Mouse (Mus musculus) liver, embryonic 14.5 days (tissue): ENCODE measurements around the gene Otud4. TPM values are rescaled to one million over a fixed set of nuclear protein-coding genes. Genes with fewer than 3 reads are reported as not detected.

Experiments
- ATAC-seq: fragments of 200-750 bp; cut with Nextera tagmentation; 2 replicates; pipeline ENCODE4 v1.8.0; 2017; ENCODE audit warnings: moderate number of reproducible peaks, mild to moderate bottlenecking, moderate library complexity; ENCODE audit not compliant: insufficient read depth
- DNase-seq, 3 experiments: peaks; one replicate each; pipeline ENCODE4 v3.0.0-alpha.2; 2012 to 2013; ENCODE audit warnings: low read depth in 3 of 3, low spot score in 3 of 3
- H3K27ac ChIP-seq: fragments of 300-500 bp; sonication (generic); 2 replicates; pipeline ENCODE4 v1.5.1; 2014; ENCODE audit warnings: moderate library complexity, mild to moderate bottlenecking, control low read depth, inconsistent platforms
- H3K27me3 ChIP-seq: fragments of 300-500 bp; sonication (generic); 2 replicates; pipeline ENCODE4 v1.6.1; 2014; ENCODE audit warnings: mild to moderate bottlenecking, low read length, moderate library complexity; ENCODE audit not compliant: control insufficient read depth, insufficient read depth
- H3K36me3 ChIP-seq: fragments of 300-500 bp; sonication (generic); replicated peaks from 2 replicates; pipeline ENCODE4 v1.6.1; 2014; ENCODE audit warnings: low read depth; ENCODE audit not compliant: control insufficient read depth, insufficient read depth
- H3K4me1 ChIP-seq, 2 experiments: fragments of 200-500 bp in 1 of 2; fragments of 300-500 bp in 1 of 2; sonication (generic) in 1 of 2; replicated peaks; 2 replicates each; pipeline ENCODE4 v1.6.1; 2012 to 2014; ENCODE audit warnings: antibody characterized with exemption in 1 of 2, inconsistent platforms in 1 of 2, low read length in 1 of 2; ENCODE audit not compliant: control insufficient read depth in 2 of 2, insufficient read depth in 2 of 2
- H3K4me2 ChIP-seq: fragments of 300-500 bp; sonication (generic); 2 replicates; pipeline ENCODE4 v1.6.1; 2014; ENCODE audit warnings: low read depth, mild to moderate bottlenecking, control low read depth, moderate library complexity
- H3K4me3 ChIP-seq, 2 experiments: fragments of 200-500 bp in 1 of 2; fragments of 300-500 bp in 1 of 2; sonication (generic) in 1 of 2; 2 replicates each; pipeline ENCODE4 v1.5.1; 2012 to 2014; ENCODE audit warnings: low read depth in 2 of 2, low read length in 2 of 2, mild to moderate bottlenecking in 2 of 2, control low read depth in 1 of 2, inconsistent platforms in 1 of 2, moderate library complexity in 1 of 2; ENCODE audit not compliant: insufficient read depth in 1 of 2
- H3K9ac ChIP-seq: fragments of 300-500 bp; sonication (generic); replicated peaks from 2 replicates; pipeline ENCODE4 v1.6.1; 2014; ENCODE audit warnings: mild to moderate bottlenecking, control low read depth, moderate library complexity
- H3K9me3 ChIP-seq: fragments of 300-500 bp; sonication (generic); 2 replicates; pipeline ENCODE4 v1.6.1; 2016; ENCODE audit warnings: low read length, mixed read lengths; ENCODE audit not compliant: control insufficient read depth
- CTCF ChIP-seq: IDR thresholded peaks from 2 replicates; pipeline ENCODE4 v1.5.1; 2016; ENCODE audit warnings: antibody characterized with exemption, low read depth, control low read depth
- EP300 ChIP-seq: IDR thresholded peaks from 2 replicates; pipeline ENCODE4 v1.6.1; 2016; ENCODE audit warnings: antibody characterized with exemption, low read depth
- WGBS: fragments of 180-500 bp; shearing (Covaris S2); extraction: QIAGEN DNeasy Blood & Tissue Kit; methylation state at CpG from one replicate; pipeline ENCODE4 v1.1.7; 2014; ENCODE audit not compliant: insufficient replicate concordance; 5-methylcytosine and 5-hydroxymethylcytosine counted together
- polyA plus RNA-seq, 2 experiments: library from polyadenylated mRNA; depleted of rRNA in 1 of 2; stranded (reverse) in 1 of 2; unstranded in 1 of 2; fragments of >200 nt; fragmentation: Nextera tagmentation in 1 of 2; extraction: Ambion mirVana in 1 of 2; gene quantifications; 2 replicates each; pipeline versions ENCODE4 v1.2.1 to v1.2.3; 2012 to 2014

Gene Otud4
- polyA plus RNA-seq, 2 experiments = 8.6 to 10.3 TPM

- Histone ChIP-seq H3K27me3 (no peaks in the 10 kb centered on the region), H3K36me3 (no peaks in the 10 kb centered on the region), H3K27ac (no peak overlapping the region), H3K4me3 (no peak overlapping the region), H3K9ac (no peak overlapping the region), H3K9me3 (no peaks in the 10 kb centered on the region), H3K4me2 (no peak overlapping the region), H3K4me1 (peaks cover 11 to 21% of the 10 kb centered on the region in 2 experiments)
- DNase-seq = no peak
- 39% methylated on average over 5 of the region's 5 CpGs for WGBS
- TF ChIP-seq CTCF (no peak), EP300 (no peak)
- ATAC-seq = no peak
Observed at GRCm38 (mm10) chr8:79618906-79619305, 20.5 kb upstream of the Otud4 start.

- no peak for ATAC-seq
Observed at GRCm38 (mm10) chr8:79619353-79619752, 20.1 kb upstream of the Otud4 start.

GRCm38 (mm10) chr8:79620000-79620399, 19.4 kb upstream of the Otud4 start:
- no peaks in the 10 kb centered on the region for H3K27me3 ChIP-seq
- H3K4me1 ChIP-seq = peaks cover 11 to 21% of the 10 kb centered on the region in 2 experiments
- H3K36me3 ChIP-seq = no peaks in the 10 kb centered on the region
- DNase-seq = peak in 1 of 3 experiments; percentile 35
- H3K4me3 ChIP-seq = no peak overlapping the region
- TF ChIP-seq EP300 (peak; percentile 33), CTCF (no peak)
- H3K27ac ChIP-seq = no peak overlapping the region; the same call in 1 of the 2 replicates
- peak; percentile 79 for ATAC-seq
- peak overlapping the region; percentile 42 for H3K4me2 ChIP-seq
- peak overlapping the region; percentile 33; the same call in 1 of the 2 replicates for H3K9ac ChIP-seq
- 1% methylated on average over 3 of the region's 3 CpGs for WGBS
- no peaks in the 10 kb centered on the region for H3K9me3 ChIP-seq

More at GRCm38 (mm10) chr8:79619353-79619752, 20.1 kb upstream of the Otud4 start:
- Histone ChIP-seq H3K4me2 (no peak overlapping the region), H3K27me3 (no peaks in the 10 kb centered on the region), H3K9me3 (no peaks in the 10 kb centered on the region), H3K36me3 (no peaks in the 10 kb centered on the region), H3K9ac (no peak overlapping the region), H3K4me3 (no peak overlapping the region), H3K27ac (no peak overlapping the region), H3K4me1 (peaks cover 11 to 21% of the 10 kb centered on the region in 2 experiments)
- TF ChIP-seq CTCF = no peak
- no peak for TF ChIP-seq EP300
- DNase-seq = no peak
- WGBS = 40% methylated on average over 2 of the region's 2 CpGs

GRCm38 (mm10) chr8:79620489-79621276, 18.7 kb upstream of the Otud4 start:
- H3K4me2 ChIP-seq = no peak overlapping the region; the same call in 1 of the 2 replicates
- no peaks in the 10 kb centered on the region for H3K9me3 ChIP-seq
- no peak overlapping the region for H3K9ac ChIP-seq
- ATAC-seq (no peak), DNase-seq (no peak)
- H3K27me3 ChIP-seq = no peaks in the 10 kb centered on the region
- H3K4me3 ChIP-seq = no peak overlapping the region
- H3K4me1 ChIP-seq = peaks cover 11 to 22% of the 10 kb centered on the region in 2 experiments
- WGBS = 48% methylated on average over 9 of the region's 9 CpGs
- no peak overlapping the region for H3K27ac ChIP-seq
- TF ChIP-seq CTCF (no peak), EP300 (no peak)
- H3K36me3 ChIP-seq = no peaks in the 10 kb centered on the region

- no peak overlapping the region for H3K27ac ChIP-seq
- H3K9ac ChIP-seq = no peak overlapping the region
- no peak for TF ChIP-seq CTCF
- no peak for TF ChIP-seq EP300
- no peaks in the 10 kb centered on the region for H3K36me3 ChIP-seq
- WGBS = 75% methylated on average over 11 of the region's 11 CpGs
- no peak overlapping the region for H3K4me3 ChIP-seq
- H3K4me1 ChIP-seq = peaks cover 22 to 35% of the 10 kb centered on the region in 2 experiments
- no peaks in the 10 kb centered on the region for H3K9me3 ChIP-seq
- H3K27me3 ChIP-seq = no peaks in the 10 kb centered on the region
- H3K4me2 ChIP-seq = no peak overlapping the region
- no peak for DNase-seq
- no peak for ATAC-seq
Observed at GRCm38 (mm10) chr8:79622346-79622745, 17.1 kb upstream of the Otud4 start.
